Mouse (Mus musculus): ENCODE data around the gene Suv39h1.

- TF ChIP-seq CTCF (IDR thresholded peaks at IDR 0.05; ENCODE audit: insufficient read depth, low read depth, low read length) (no peak), POLR2A (IDR thresholded peaks at IDR 0.05; ENCODE audit: insufficient read depth, low read depth, low read length) (no peak)
Observed at GRCm38 (mm10) chrX:8096787-8097242, 22.3 kb upstream of the Suv39h1 start.

Measured in olfactory bulb, adult 2 months (tissue).